In the genomic region with DNA sequence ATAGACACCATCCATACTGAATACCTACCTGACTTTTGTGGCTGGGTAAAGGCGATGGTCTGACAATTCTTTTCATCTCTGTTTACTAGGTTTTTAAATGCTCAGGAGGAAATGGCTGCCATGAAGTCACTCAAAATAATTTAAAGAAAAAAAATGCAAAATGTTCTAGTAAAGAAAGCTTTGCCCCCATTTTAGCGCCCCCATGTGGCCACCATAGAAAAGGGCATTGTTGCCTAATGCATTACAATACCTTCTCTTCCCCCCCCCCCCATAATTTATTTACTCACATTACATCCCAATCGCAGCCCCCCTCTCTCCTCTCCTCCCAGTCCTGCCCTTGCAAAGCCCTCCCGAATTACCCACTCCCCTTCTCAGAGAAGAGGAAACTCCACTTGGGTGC, we compare ENCODE assay signal across 31 mouse cellular contexts.
DNase-seq lines count a peak whose midpoint lies in the region; ATAC-seq and TF ChIP-seq lines count a peak whose summit lies in the region.
"Had no signal": no experiment of that assay in that cellular context is flagged by ENCODE, and none has a peak within 500 bp of the region (broad histone marks: within the 10 kb centered on the region; RNA-seq: fewer than 3 reads in every experiment).

No protein-coding gene starts in this region.

- H3K4me3 ChIP-seq in heart, adult 2 months = no peak overlapping the region
- no peak overlapping the region for H3K4me3 ChIP-seq in liver, adult 2 months (ENCODE audit: insufficient read depth, low read depth, low read length)
- no peak overlapping the region for H3K4me3 ChIP-seq in liver, embryonic 11.5 days (ENCODE audit: low read depth, low read length)
- H3K4me3 ChIP-seq in ES-E14 (ENCODE audit: insufficient read depth in 1 of 2, low read depth in 1 of 2, low read length in 2 of 2, poor library complexity in 1 of 2, severe bottlenecking in 1 of 2) = no peak overlapping the region
- H3K4me3 ChIP-seq: embryonic facial prominence, embryonic 12.5 days; heart, embryonic 13.5 days; hindbrain, embryonic 10.5 days; hindbrain, embryonic 15.5 days; limb, embryonic 13.5 days; lung, embryonic 15.5 days; midbrain, embryonic 13.5 days had no signal

- no peaks in the 10 kb centered on the region for H3K27me3 ChIP-seq in heart, adult 2 months (ENCODE audit: control insufficient read depth, insufficient read depth, low read length)
- H3K27me3 ChIP-seq in liver, adult 2 months (ENCODE audit: control insufficient read depth, insufficient read depth, low read length) = no peaks in the 10 kb centered on the region
- no peaks in the 10 kb centered on the region for H3K27me3 ChIP-seq in liver, embryonic 11.5 days (replicated peaks; ENCODE audit: control insufficient read depth, insufficient read depth, low read length)
- H3K27me3 ChIP-seq: embryonic facial prominence, embryonic 12.5 days; heart, embryonic 13.5 days; hindbrain, embryonic 15.5 days; limb, embryonic 13.5 days; lung, embryonic 15.5 days; midbrain, embryonic 13.5 days had no signal

- no peak overlapping the region for H3K4me2 ChIP-seq in liver, embryonic 11.5 days
- H3K4me2 ChIP-seq: embryonic facial prominence, embryonic 12.5 days; heart, embryonic 13.5 days; hindbrain, embryonic 15.5 days; limb, embryonic 13.5 days; lung, embryonic 15.5 days; midbrain, embryonic 13.5 days had no signal

- ATAC-seq in liver, embryonic 11.5 days (replicated peaks; ENCODE audit: low FRiP score) = no peak
- ATAC-seq: CD4-positive, CD25-positive, alpha-beta regulatory T cell, adult 4 months; forebrain, embryonic 14.5 days; inflammation-experienced regulatory T-cells, adult 6 months; midbrain, embryonic 13.5 days had no signal

- 74% methylated on average over 4 of the region's 4 CpGs for WGBS in heart, adult 2 months
- WGBS in liver, adult 2 months = 45% methylated on average over 4 of the region's 4 CpGs
- WGBS in liver, embryonic 11.5 days = 56% methylated on average over 4 of the region's 4 CpGs

- H3K27ac ChIP-seq in heart, adult 2 months = no peak overlapping the region
- H3K27ac ChIP-seq in liver, adult 2 months (replicated peaks; ENCODE audit: insufficient read depth, low read depth, low read length) = no peak overlapping the region
- H3K27ac ChIP-seq in liver, embryonic 11.5 days (ENCODE audit: low read depth, low read length) = no peak overlapping the region
- no peak overlapping the region for H3K27ac ChIP-seq in ES-E14 (ENCODE audit: insufficient read depth, low read depth, low read length, poor library complexity, severe bottlenecking)
- H3K27ac ChIP-seq: embryonic facial prominence, embryonic 12.5 days; heart, embryonic 13.5 days; hindbrain, embryonic 10.5 days; hindbrain, embryonic 15.5 days; limb, embryonic 13.5 days; liver, embryonic 14.5 days; lung, embryonic 15.5 days; macrophage; midbrain, embryonic 13.5 days had no signal

- no peak for TF ChIP-seq EP300 in heart, adult 2 months (IDR thresholded peaks at IDR 0.05; ENCODE audit: insufficient read depth, low read depth, low read length)

- H3K9me3 ChIP-seq in liver, embryonic 11.5 days (ENCODE audit: control insufficient read depth, low read length) = no peaks in the 10 kb centered on the region
- no peaks in the 10 kb centered on the region for H3K9me3 ChIP-seq in ES-E14 (ENCODE audit: control insufficient read depth, insufficient read depth, low read depth, low read length)
- H3K9me3 ChIP-seq: embryonic facial prominence, embryonic 12.5 days; G1E; heart, embryonic 13.5 days; hindbrain, embryonic 10.5 days; hindbrain, embryonic 15.5 days; limb, embryonic 13.5 days; lung, embryonic 15.5 days; midbrain, embryonic 13.5 days had no signal

- H3K9ac ChIP-seq in heart, adult 2 months (ENCODE audit: low read depth, low read length) = no peak overlapping the region
- H3K9ac ChIP-seq in liver, adult 2 months (ENCODE audit: low read depth, low read length) = no peak overlapping the region
- no peak overlapping the region for H3K9ac ChIP-seq in liver, embryonic 11.5 days (ENCODE audit: low read depth, low read length)
- no peak overlapping the region for H3K9ac ChIP-seq in ES-E14 (ENCODE audit: insufficient read depth, low read depth, low read length, poor library complexity, severe bottlenecking)
- H3K9ac ChIP-seq: embryonic facial prominence, embryonic 12.5 days; heart, embryonic 13.5 days; hindbrain, embryonic 15.5 days; limb, embryonic 13.5 days; liver, embryonic 14.5 days; lung, embryonic 15.5 days; midbrain, embryonic 13.5 days had no signal

- H3K4me1 ChIP-seq in heart, adult 2 months (ENCODE audit: control insufficient read depth, insufficient read depth, low read length) = no peaks in the 10 kb centered on the region
- H3K4me1 ChIP-seq in liver, adult 2 months (ENCODE audit: control insufficient read depth, insufficient read depth, low read length) = no peaks in the 10 kb centered on the region
- no peaks in the 10 kb centered on the region for H3K4me1 ChIP-seq in liver, embryonic 11.5 days (replicated peaks; ENCODE audit: control insufficient read depth, insufficient read depth, low read length)
- no peaks in the 10 kb centered on the region; a peak in 1 of 4 replicates for H3K4me1 ChIP-seq in ES-E14 (ENCODE audit: control insufficient read depth in 2 of 2, insufficient read depth in 2 of 2, low read length in 2 of 2, poor library complexity in 1 of 2)
- H3K4me1 ChIP-seq: embryonic facial prominence, embryonic 12.5 days; hindbrain, embryonic 10.5 days; hindbrain, embryonic 15.5 days; limb, embryonic 13.5 days; lung, embryonic 15.5 days; midbrain, embryonic 13.5 days had no signal

- in situ Hi-C loops in ES-E14 (cut with MboI; ENCODE audit: low sequenced_read_pairs in 2 of 2, unreplicated experiment in 2 of 2) = no loop called here

- H3K79me2 ChIP-seq in heart, adult 2 months (replicated peaks; ENCODE audit: control insufficient read depth, insufficient read depth, low read length) = no peaks in the 10 kb centered on the region
- no peaks in the 10 kb centered on the region for H3K79me2 ChIP-seq in liver, adult 2 months (ENCODE audit: control insufficient read depth, insufficient read depth, low read length)

- TF ChIP-seq POLR2A in heart, adult 2 months (IDR thresholded peaks at IDR 0.05; ENCODE audit: insufficient read depth, low read depth, low read length) = no peak
- no peak for TF ChIP-seq POLR2A in liver, adult 2 months (IDR thresholded peaks at IDR 0.05; ENCODE audit: extremely low read depth, insufficient read depth, low read length)

- peak; percentile 22; the same call in 1 of the 2 replicates for TF ChIP-seq CTCF in heart, adult 2 months (IDR thresholded peaks at IDR 0.05)
- TF ChIP-seq CTCF in liver, adult 2 months (IDR thresholded peaks at IDR 0.05; ENCODE audit: low read depth, low read length) = 0 out of 2 replicates have a peak, but pooled peaks have one; percentile 7

- intact Hi-C loops in heart, adult 2 months (cut with DNase I) = no loop called here
- intact Hi-C loops in heart, postnatal 25 days (cut with DNase I) = no loop called here

- H3K36me3 ChIP-seq in heart, adult 2 months (ENCODE audit: control insufficient read depth, insufficient read depth, low read length) = no peaks in the 10 kb centered on the region
- no peaks in the 10 kb centered on the region for H3K36me3 ChIP-seq in liver, adult 2 months (ENCODE audit: control insufficient read depth, insufficient read depth, low read length)
- no peaks in the 10 kb centered on the region for H3K36me3 ChIP-seq in liver, embryonic 11.5 days (ENCODE audit: control insufficient read depth, insufficient read depth, low read length)
- H3K36me3 ChIP-seq in ES-E14 (ENCODE audit: control insufficient read depth, insufficient read depth, low read length, poor library complexity, severe bottlenecking) = no peaks in the 10 kb centered on the region
- H3K36me3 ChIP-seq: embryonic facial prominence, embryonic 12.5 days; G1E; heart, embryonic 13.5 days; hindbrain, embryonic 10.5 days; hindbrain, embryonic 15.5 days; limb, embryonic 13.5 days; lung, embryonic 15.5 days; midbrain, embryonic 13.5 days had no signal

- DNase-seq in heart, adult 2 months = no peak
- no peak for DNase-seq in heart, postnatal 25 days (ENCODE audit: low spot score)
- DNase-seq in liver, adult 2 months (ENCODE audit: extremely low read depth, low read depth, low spot score) = peak; percentile 2
- no peak for DNase-seq in liver, embryonic 11.5 days (ENCODE audit: low spot score)
- DNase-seq in 416B (ENCODE audit: low read depth) (peak; percentile 5), ES-E14 (ENCODE audit: low read depth, low spot score) (no peak), adipocyte (ENCODE audit: low spot score) (no peak)
- no peak for DNase-seq in thymus, adult 18-20 months
- DNase-seq: adrenal gland, adult 8-10 months; cerebellum, adult 11 months; cerebellum, adult 9-10 months; cerebellum, postnatal 36 days; heart, postnatal 10 days; kidney, adult 2 months; kidney, postnatal 10 days; layer of hippocampus, adult 9-11 months; thymus, adult 2 months; thymus, postnatal 4 days had no signal

TF ChIP-seq in ES-E14, 5 proteins besides CTCF, POLR2A, EP300 and RAD21:
- TF ChIP-seq ZNF384 (IDR thresholded peaks at IDR 0.05; ENCODE audit: low read depth, low read length) (no peak), MAFK (IDR thresholded peaks at IDR 0.05; ENCODE audit: insufficient read depth, low read depth, low read length) (no peak), HCFC1 (IDR thresholded peaks at IDR 0.05; ENCODE audit: borderline replicate concordance, insufficient read depth, low read length) (no peak), CHD2 (IDR thresholded peaks at IDR 0.05; ENCODE audit: low read depth, low read length) (no peak), ZC3H11A (IDR thresholded peaks at IDR 0.05; ENCODE audit: borderline replicate concordance, low read depth, low read length) (peak; percentile 18; the same call in 1 of the 2 replicates)
TF ChIP-seq in ES-E14: peak in this region for 1.

Comparison
In these comparisons a context has a peak if more than half of its experiments do, and no peak if none do; other contexts are left out.
1. DNase-seq: peak in liver, adult 2 months (single experiment) and 416B (single experiment); none in heart, adult 2 months (0 of 2), heart, postnatal 25 days (single experiment), liver, embryonic 11.5 days (single experiment), ES-E14 (single experiment), thymus, adult 18-20 months (0 of 2) and adipocyte (single experiment).